Mouse (Mus musculus) cerebellum, adult 8-10 months (tissue): ENCODE data around the gene Speer4b.
"Not testable (repeated sequence)": the region's sequence is repeated elsewhere in the genome, so short reads cannot be mapped to it uniquely, and the experiment has no call there.

Experiments used
- DNase-seq: peaks from one replicate; pipeline ENCODE4 v3.0.0; 2022

The Speer4b gene

GRCm38 (mm10) chr5:27501338-27501737, at the start of gene Speer4b:
Gene Speer4b, minus strand, starts transcription at chr5:27501438.
- not testable (repeated sequence) for DNase-seq

- no peak for DNase-seq
Measured at GRCm38 (mm10) chr5:27549291-27549690, 48.1 kb upstream of the Speer4b start.

DNA sequence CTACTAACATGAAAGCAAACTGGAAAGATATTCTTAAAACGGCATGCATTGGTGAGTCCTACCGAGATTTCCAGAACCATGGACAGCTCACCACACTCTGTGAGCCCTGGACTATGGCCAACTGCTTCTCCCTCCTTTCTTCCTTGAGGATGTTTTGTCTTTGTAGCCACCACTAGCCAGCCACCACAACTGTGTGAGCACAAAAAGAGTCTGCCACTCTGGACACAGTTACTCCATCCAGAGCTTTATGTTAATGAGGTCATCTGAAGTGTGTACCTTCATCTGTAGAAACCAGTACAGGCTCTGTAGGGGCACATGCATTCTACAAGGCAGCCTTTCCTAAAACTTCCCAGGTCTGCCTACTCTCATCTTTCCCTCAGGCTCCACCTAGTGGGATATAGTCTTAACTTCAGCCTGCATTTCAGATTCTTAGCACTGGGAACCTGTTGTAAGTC, 43.6 kb upstream of the Speer4b start:
- DNase-seq, result peak; percentile 51

GRCm38 (mm10) chr5:27526906-27527305, 25.7 kb upstream of the Speer4b start:
- DNase-seq, result no peak

GRCm38 (mm10) chr5:27518716-27519115, 17.5 kb upstream of the Speer4b start:
- peak; percentile 23 for DNase-seq

GRCm38 (mm10) chr5:27490942-27491341, 10.3 kb downstream of the Speer4b start:
- no peak for DNase-seq

DNA sequence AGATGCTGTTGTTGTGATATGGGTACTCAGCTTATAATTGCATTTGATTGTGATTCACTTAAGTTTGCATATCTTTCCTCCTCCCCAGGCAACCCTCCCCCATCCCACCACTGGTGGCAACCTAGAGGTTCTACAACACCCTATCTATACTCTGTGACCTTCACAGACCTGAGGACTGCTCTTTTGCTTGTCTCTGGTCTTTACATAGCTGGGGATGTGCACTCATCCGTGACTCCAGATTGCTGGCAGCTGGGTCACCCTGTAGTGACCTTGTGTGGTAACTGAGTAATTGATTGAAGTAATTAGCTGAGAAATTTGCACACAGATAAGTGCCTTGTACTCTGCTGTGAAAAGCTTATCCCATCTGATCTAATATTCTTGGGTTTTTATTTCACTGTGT, 15.1 kb downstream of the Speer4b start:
- no peak for DNase-seq

- DNase-seq, result peak; percentile 39
Measured at GRCm38 (mm10) chr5:27481706-27482105, 19.5 kb downstream of the Speer4b start.

DNA sequence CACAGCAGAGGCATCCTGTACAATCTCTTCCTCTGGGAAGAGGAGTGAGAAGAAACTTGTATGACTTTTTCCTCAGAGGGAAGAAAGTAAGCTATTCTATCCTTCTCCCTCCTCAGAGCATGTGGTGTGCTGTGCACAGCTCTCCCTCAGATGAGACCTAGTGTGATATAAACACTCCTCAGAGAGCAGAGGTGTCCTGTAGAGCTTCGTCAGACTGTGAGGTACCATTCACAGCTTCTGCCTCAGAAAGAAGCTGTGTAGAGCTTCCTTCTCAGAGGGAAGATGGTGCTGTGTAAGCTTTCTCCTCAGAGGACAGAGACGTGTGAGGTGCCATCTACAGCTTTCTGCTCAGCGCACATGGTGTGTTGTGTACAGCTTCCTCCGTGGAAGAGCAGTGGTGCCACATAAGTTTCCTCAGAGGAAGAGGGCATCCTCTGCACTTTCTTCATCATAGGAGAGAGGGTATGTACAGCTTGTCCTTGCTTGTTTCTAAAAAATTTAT, 26.2 kb downstream of the Speer4b start:
- no peak for DNase-seq

DNA sequence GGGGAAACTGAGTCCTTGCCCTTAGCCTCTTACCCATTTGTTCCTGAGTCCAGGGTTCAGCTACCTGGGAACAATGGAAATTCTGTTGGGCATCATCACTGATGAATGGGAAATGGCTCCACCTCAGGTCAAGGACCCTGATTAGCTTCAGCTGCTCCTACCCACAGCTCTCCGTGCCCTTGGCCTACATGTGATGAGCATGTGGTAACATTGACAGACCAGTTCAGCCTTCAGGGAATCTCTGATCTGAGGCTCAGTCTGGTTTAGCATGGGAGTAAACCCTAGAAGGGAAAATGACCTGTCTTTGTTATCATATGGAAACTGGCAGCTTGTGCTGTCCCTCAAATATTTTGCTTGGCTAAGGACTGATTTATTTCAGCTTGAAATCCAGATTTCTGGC, 43.6 kb downstream of the Speer4b start:
- no peak for DNase-seq

GRCm38 (mm10) chr5:27456981-27457380, 44.3 kb downstream of the Speer4b start:
- DNase-seq, result peak; percentile 48

DNA sequence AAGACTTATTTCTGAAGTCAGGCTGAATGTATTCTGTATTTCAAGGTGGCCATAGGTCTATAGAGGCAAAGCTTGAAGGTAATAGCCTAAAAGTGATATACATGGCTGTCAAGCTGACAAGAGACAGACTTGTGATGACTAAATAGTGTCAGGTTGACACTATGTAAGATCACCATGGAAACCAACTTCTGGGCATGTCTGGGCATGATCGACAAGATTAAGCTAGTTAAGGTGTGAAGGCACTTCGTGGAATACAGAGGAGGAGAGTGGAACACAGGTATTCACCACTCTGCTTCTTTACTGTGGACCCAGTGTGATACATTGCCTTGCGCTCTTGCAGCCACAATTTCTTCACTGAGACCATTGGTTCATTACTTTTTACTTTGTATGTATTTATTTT, 46.9 kb downstream of the Speer4b start:
- no peak for DNase-seq

GRCm38 (mm10) chr5:27453201-27453845, 47.9 kb downstream of the Speer4b start:
- peak; percentile 46 for DNase-seq
